Mouse (Mus musculus) limb, embryonic 12.5 days (tissue): ENCODE measurements around the gene Gm4952. TPM values are rescaled to one million over a fixed set of nuclear protein-coding genes. Genes with fewer than 3 reads are reported as not detected.

Experiments
- ATAC-seq: fragments of 200-750 bp; cut with Nextera tagmentation; 2 replicates; pipeline ENCODE4 v1.8.0; 2017; ENCODE audit warnings: low read depth, moderate TSS enrichment; ENCODE audit not compliant: insufficient number of reproducible peaks, insufficient read depth, low FRiP score, low TSS enrichment
- H3K27ac ChIP-seq: fragments of 300-500 bp; sonication (generic); 2 replicates; pipeline ENCODE4 v1.5.1; 2016; ENCODE audit warnings: mild to moderate bottlenecking, moderate library complexity
- H3K27me3 ChIP-seq: fragments of 300-500 bp; sonication (generic); 2 replicates; pipeline ENCODE4 v1.6.1; 2016; ENCODE audit warnings: mild to moderate bottlenecking, moderate library complexity
- H3K36me3 ChIP-seq: fragments of 300-500 bp; sonication (generic); 2 replicates; pipeline ENCODE4 v1.6.1; 2016; ENCODE audit warnings: mild to moderate bottlenecking, moderate library complexity
- H3K4me1 ChIP-seq: fragments of 300-500 bp; sonication (generic); replicated peaks from 2 replicates; pipeline ENCODE4 v1.6.1; 2016
- H3K4me2 ChIP-seq: fragments of 300-500 bp; sonication (generic); 2 replicates; pipeline ENCODE4 v1.6.1; 2016; ENCODE audit warnings: mild to moderate bottlenecking, moderate library complexity
- H3K4me3 ChIP-seq: fragments of 300-500 bp; sonication (generic); replicated peaks from 2 replicates; pipeline ENCODE4 v1.5.1; 2016; ENCODE audit warnings: mild to moderate bottlenecking
- H3K9ac ChIP-seq: fragments of 300-500 bp; sonication (generic); replicated peaks from 2 replicates; pipeline ENCODE4 v1.6.1; 2016; ENCODE audit warnings: mild to moderate bottlenecking, moderate library complexity
- H3K9me3 ChIP-seq: fragments of 300-500 bp; sonication (generic); 2 replicates; pipeline ENCODE4 v1.6.1; 2016; ENCODE audit warnings: mild to moderate bottlenecking, moderate library complexity
- WGBS: fragments of 180-500 bp; shearing (Covaris S2); methylation state at CpG from one replicate; pipeline ENCODE4 v1.1.7; 2016; 5-methylcytosine and 5-hydroxymethylcytosine counted together
- polyA plus RNA-seq: library from polyadenylated mRNA; unstranded; fragments of >200 nt; fragmentation: Nextera tagmentation; extraction: Ambion mirVana; gene quantifications from 2 replicates; pipeline ENCODE4 v1.2.1, GENCODE M21; 2016

The Gm4952 gene
- polyA plus RNA-seq, 1 experiment from 2014 or later = not detected

DNA sequence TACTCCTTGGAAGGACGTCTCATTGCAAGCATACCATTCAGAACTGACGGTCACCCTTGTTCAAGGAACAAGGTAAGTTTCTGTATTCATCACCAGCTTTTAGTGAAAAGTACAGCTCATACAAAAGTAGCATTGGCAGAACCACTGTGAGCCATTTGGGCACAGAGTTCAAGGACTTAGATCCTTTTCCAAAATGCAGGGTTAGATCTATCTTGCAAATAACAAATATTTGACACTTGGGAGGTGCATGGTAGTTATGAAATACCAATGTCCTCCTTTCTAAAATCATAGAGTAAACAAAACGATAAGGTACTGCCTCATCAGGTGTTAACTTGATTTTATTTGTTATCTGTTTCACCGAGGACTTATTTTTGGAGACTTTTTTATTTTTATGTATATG, 71.3 kb downstream of the Gm4952 start:
- H3K4me3 ChIP-seq = no peak overlapping the region
- no peaks in the 10 kb centered on the region for H3K27me3 ChIP-seq
- WGBS = 78% methylated on average over 4 of the region's 4 CpGs

DNA sequence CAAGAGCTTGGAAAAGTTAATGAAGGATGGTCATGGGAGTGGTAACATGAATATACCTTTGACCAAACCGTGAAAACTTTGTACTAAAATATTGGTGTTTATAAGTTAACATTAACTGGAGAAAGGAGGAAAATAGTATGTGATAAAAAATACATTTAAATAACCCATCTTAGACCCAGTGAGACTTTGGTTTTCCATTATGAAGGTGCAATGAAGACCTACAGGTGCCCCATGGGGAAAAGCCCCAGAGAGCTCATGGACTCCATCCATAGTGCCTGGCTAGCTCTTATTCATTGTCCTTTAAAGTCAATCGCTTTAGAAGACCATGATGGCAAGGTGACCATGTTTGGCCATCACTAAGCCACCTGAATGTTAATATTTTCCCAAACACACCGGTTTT, 78.0 kb downstream of the Gm4952 start, which contains the start of gene Olfr1443:
Gene Olfr1443, plus strand, starts transcription at position 301 of the 400 bp plus-strand sequence.
- WGBS = 66% methylated on average over 3 of the region's 3 CpGs
- Histone ChIP-seq H3K4me3 (no peak within 1 kb of the TSS), H3K27me3 (no peaks in the 10 kb centered on the region), H3K36me3 (no peaks in the 10 kb centered on the region), H3K4me1 (no peaks in the 10 kb centered on the region), H3K9me3 (no peaks in the 10 kb centered on the region), H3K27ac (no peak within 1 kb of the TSS), H3K4me2 (no peak within 1 kb of the TSS), H3K9ac (no peak within 1 kb of the TSS)
- ATAC-seq = no peak

More for the DNA sequence above, 71.3 kb downstream of the Gm4952 start:
- Histone ChIP-seq H3K36me3 (no peaks in the 10 kb centered on the region), H3K4me2 (no peak overlapping the region), H3K9me3 (no peaks in the 10 kb centered on the region), H3K4me1 (no peaks in the 10 kb centered on the region), H3K9ac (no peak overlapping the region), H3K27ac (no peak overlapping the region)
- no peak for ATAC-seq

Other genes with a start within 250 kb of the Gm4952 start
- not detected in 2 replicates for gene Olfr1440, start 212.7 kb upstream of the Gm4952 start, polyA plus RNA-seq
- not detected in 2 replicates for gene Olfr1441, start 182.5 kb upstream of the Gm4952 start, polyA plus RNA-seq
- gene Pfpl, start 172.1 kb upstream of the Gm4952 start, polyA plus RNA-seq = not detected in 2 replicates
- gene Mpeg1, start 139.2 kb upstream of the Gm4952 start, polyA plus RNA-seq = 0.22 and 0.25 TPM in 2 replicates
- gene Dtx4, start 98.5 kb upstream of the Gm4952 start, polyA plus RNA-seq = 5.2 and 5.6 TPM in 2 replicates
- 18.4 and 20.2 TPM in 2 replicates for gene Fam111a, start 54.2 kb upstream of the Gm4952 start, polyA plus RNA-seq
- gene Glyat, start 33.3 kb downstream of the Gm4952 start, polyA plus RNA-seq = not detected in 2 replicates
- gene Olfr1442, start 70.5 kb downstream of the Gm4952 start, polyA plus RNA-seq = not detected in 2 replicates
- gene Olfr1443, start 78.1 kb downstream of the Gm4952 start, polyA plus RNA-seq = not detected in 2 replicates
- not detected in 2 replicates for gene Keg1, start 95.8 kb downstream of the Gm4952 start, polyA plus RNA-seq
- 1.7 and 2.3 TPM in 2 replicates for gene Cntf, start 165.7 kb downstream of the Gm4952 start, polyA plus RNA-seq
- gene Zfp91, start 196.2 kb downstream of the Gm4952 start, polyA plus RNA-seq = 16.5 and 17.1 TPM in 2 replicates
- 0.98 and 1.3 TPM in 2 replicates for gene Lpxn, start 196.2 kb downstream of the Gm4952 start, polyA plus RNA-seq
- not detected in 2 replicates for gene Gm5244, start 246.7 kb downstream of the Gm4952 start, polyA plus RNA-seq